Mouse (Mus musculus) liver, embryonic 12.5 days (tissue): ENCODE results near the gene Arhgap27. TPM values are rescaled to one million over a fixed set of nuclear protein-coding genes. Genes with fewer than 3 reads are reported as not detected.
"Not testable (repeated sequence)": the region's sequence is repeated elsewhere in the genome, so short reads cannot be mapped to it uniquely, and the experiment has no call there.

Experiments used
- ATAC-seq: fragments of 200-750 bp; cut with Nextera tagmentation; 2 replicates; pipeline ENCODE4 v1.8.0; 2017; ENCODE audit warnings: moderate number of reproducible peaks, mild to moderate bottlenecking, moderate library complexity
- H3K27ac ChIP-seq: fragments of 300-500 bp; sonication (generic); 2 replicates; pipeline ENCODE4 v1.5.1; 2016; ENCODE audit warnings: mild to moderate bottlenecking
- H3K27me3 ChIP-seq: fragments of 300-500 bp; sonication (generic); replicated peaks from 2 replicates; pipeline ENCODE4 v1.6.1; 2016; ENCODE audit warnings: mild to moderate bottlenecking, moderate library complexity
- H3K36me3 ChIP-seq: fragments of 300-500 bp; sonication (generic); 2 replicates; pipeline ENCODE4 v1.6.1; 2016; ENCODE audit warnings: mild to moderate bottlenecking, moderate library complexity
- H3K4me1 ChIP-seq: fragments of 300-500 bp; sonication (generic); 2 replicates; pipeline ENCODE4 v1.6.1; 2016
- H3K4me2 ChIP-seq: fragments of 300-500 bp; sonication (generic); 2 replicates; pipeline ENCODE4 v1.6.1; 2016; ENCODE audit warnings: mild to moderate bottlenecking, moderate library complexity
- H3K4me3 ChIP-seq: fragments of 300-500 bp; sonication (generic); 2 replicates; pipeline ENCODE4 v1.5.1; 2016; ENCODE audit warnings: mild to moderate bottlenecking, moderate library complexity
- H3K9ac ChIP-seq: fragments of 300-500 bp; sonication (generic); 2 replicates; pipeline ENCODE4 v1.6.1; 2016; ENCODE audit warnings: mild to moderate bottlenecking, moderate library complexity
- H3K9me3 ChIP-seq: fragments of 300-500 bp; sonication (generic); replicated peaks from 2 replicates; pipeline ENCODE4 v1.6.1; 2016; ENCODE audit warnings: mild to moderate bottlenecking, moderate library complexity
- WGBS: fragments of 180-500 bp; shearing (Covaris S2); methylation state at CpG from one replicate; pipeline ENCODE4 v1.1.7; 2016; ENCODE audit not compliant: insufficient replicate concordance; 5-methylcytosine and 5-hydroxymethylcytosine counted together
- polyA plus RNA-seq: library from polyadenylated mRNA; unstranded; fragments of >200 nt; fragmentation: Nextera tagmentation; extraction: Ambion mirVana; gene quantifications from 2 replicates; pipeline ENCODE4 v1.2.1, GENCODE M21; 2016

Arhgap27 gene
- polyA plus RNA-seq, 1 experiment from 2014 or later = 4.0 TPM

GRCm38 (mm10) chr11:103311960-103312611 lies 51.4 kb downstream of the Arhgap27 start:
- Histone ChIP-seq H3K4me2 (peak overlapping the region; percentile 46), H3K9ac (0 out of 2 replicates have a peak overlapping the region, but pooled peaks have one; percentile 17), H3K27ac (peak overlapping the region; percentile 9; the same call in 1 of the 2 replicates), H3K36me3 (no peaks in the 10 kb centered on the region), H3K4me3 (peak overlapping the region; percentile 16; the same call in 1 of the 2 replicates), H3K27me3 (peaks cover 22% of the 10 kb centered on the region), H3K4me1 (no peaks in the 10 kb centered on the region; the same call in 1 of the 2 replicates), H3K9me3 (no peaks in the 10 kb centered on the region)
- no peak for ATAC-seq
- WGBS = 11% methylated on average over 30 of the region's 30 CpGs

- Histone ChIP-seq H3K36me3 (no peaks in the 10 kb centered on the region), H3K9me3 (no peaks in the 10 kb centered on the region), H3K4me2 (no peak overlapping the region), H3K4me3 (no peak overlapping the region), H3K9ac (no peak overlapping the region), H3K27me3 (peaks cover 28% of the 10 kb centered on the region), H3K4me1 (no peaks in the 10 kb centered on the region; the same call in 1 of the 2 replicates), H3K27ac (no peak overlapping the region)
- ATAC-seq = no peak
- WGBS = 32% methylated on average over 10 of the region's 10 CpGs
These were observed 53.4 kb downstream of the Arhgap27 start for GRCm38 (mm10) chr11:103309956-103310574.

- Histone ChIP-seq H3K4me3 (no peak overlapping the region), H3K27me3 (peaks cover 29% of the 10 kb centered on the region), H3K4me1 (no peaks in the 10 kb centered on the region; the same call in 1 of the 2 replicates), H3K36me3 (no peaks in the 10 kb centered on the region), H3K9ac (no peak overlapping the region), H3K9me3 (no peaks in the 10 kb centered on the region), H3K27ac (no peak overlapping the region), H3K4me2 (no peak overlapping the region)
- 55% methylated on average over 8 of the region's 8 CpGs for WGBS
- ATAC-seq = no peak
These were observed 55.6 kb downstream of the Arhgap27 start for GRCm38 (mm10) chr11:103307910-103308309.

- WGBS = 39% methylated on average over 9 of the region's 9 CpGs
- Histone ChIP-seq H3K4me1 (no peaks in the 10 kb centered on the region; the same call in 1 of the 2 replicates), H3K4me3 (no peak overlapping the region), H3K36me3 (no peaks in the 10 kb centered on the region), H3K27me3 (peaks cover 16% of the 10 kb centered on the region; the same call in 1 of the 2 replicates), H3K4me2 (no peak overlapping the region), H3K27ac (no peak overlapping the region), H3K9ac (no peak overlapping the region), H3K9me3 (no peaks in the 10 kb centered on the region)
- ATAC-seq = no peak
These were observed 59.0 kb downstream of the Arhgap27 start for GRCm38 (mm10) chr11:103304525-103304924.

GRCm38 (mm10) chr11:103294772-103295171 lies 68.7 kb downstream of the Arhgap27 start:
- Histone ChIP-seq H3K9me3 (no peaks in the 10 kb centered on the region), H3K9ac (no peak overlapping the region), H3K4me3 (no peak overlapping the region), H3K36me3 (no peaks in the 10 kb centered on the region), H3K4me1 (peaks cover 19% of the 10 kb centered on the region), H3K27me3 (0 out of 2 replicates have a peak, but pooled peaks cover 11% of the 10 kb centered on the region), H3K4me2 (no peak overlapping the region), H3K27ac (no peak overlapping the region)
- no peak for ATAC-seq
- 73% methylated on average over 7 of the region's 7 CpGs for WGBS

GRCm38 (mm10) chr11:103294066-103294465 lies 69.4 kb downstream of the Arhgap27 start:
- Histone ChIP-seq H3K4me3 (no peak overlapping the region), H3K9ac (no peak overlapping the region), H3K27ac (no peak overlapping the region), H3K36me3 (no peaks in the 10 kb centered on the region), H3K27me3 (0 out of 2 replicates have a peak, but pooled peaks cover 11% of the 10 kb centered on the region), H3K4me2 (no peak overlapping the region), H3K9me3 (no peaks in the 10 kb centered on the region), H3K4me1 (peaks cover 26% of the 10 kb centered on the region)
- WGBS = 67% methylated on average over 6 of the region's 6 CpGs
- no peak for ATAC-seq

- ATAC-seq = no peak
- no peaks in the 10 kb centered on the region for H3K36me3 ChIP-seq
- no peak overlapping the region for H3K27ac ChIP-seq
- H3K9me3 ChIP-seq = no peaks in the 10 kb centered on the region
- 69% methylated on average over 5 of the region's 5 CpGs for WGBS
- no peak overlapping the region for H3K4me2 ChIP-seq
- peaks cover 33% of the 10 kb centered on the region for H3K4me1 ChIP-seq
- 0 out of 2 replicates have a peak, but pooled peaks cover 11% of the 10 kb centered on the region for H3K27me3 ChIP-seq
- no peak overlapping the region for H3K9ac ChIP-seq
- no peak overlapping the region for H3K4me3 ChIP-seq
These were observed 70.6 kb downstream of the Arhgap27 start for GRCm38 (mm10) chr11:103292890-103293287.

GRCm38 (mm10) chr11:103292152-103292889 lies 71.2 kb downstream of the Arhgap27 start:
- Histone ChIP-seq H3K27me3 (0 out of 2 replicates have a peak, but pooled peaks cover 11% of the 10 kb centered on the region), H3K4me1 (peaks cover 33% of the 10 kb centered on the region), H3K9ac (no peak overlapping the region), H3K27ac (no peak overlapping the region), H3K4me2 (no peak overlapping the region), H3K36me3 (no peaks in the 10 kb centered on the region), H3K4me3 (no peak overlapping the region), H3K9me3 (no peaks in the 10 kb centered on the region)
- no peak for ATAC-seq
- WGBS = 18% methylated on average over 14 of the region's 14 CpGs

- H3K9me3 ChIP-seq, H3K4me2 ChIP-seq, ATAC-seq, H3K4me3 ChIP-seq, H3K9ac ChIP-seq, H3K36me3 ChIP-seq, H3K27ac ChIP-seq: not testable (repeated sequence)
- WGBS = 68% methylated on average over 7 of the region's 7 CpGs
- H3K27me3 ChIP-seq = 0 out of 2 replicates have a peak, but pooled peaks cover 11% of the 10 kb centered on the region
- H3K4me1 ChIP-seq = peaks cover 33% of the 10 kb centered on the region
These were observed 72.7 kb downstream of the Arhgap27 start for GRCm38 (mm10) chr11:103290841-103291240.

GRCm38 (mm10) chr11:103288291-103288963 lies 75.1 kb downstream of the Arhgap27 start:
- no peak overlapping the region for H3K4me2 ChIP-seq
- peaks cover 33% of the 10 kb centered on the region for H3K4me1 ChIP-seq
- H3K36me3 ChIP-seq = no peaks in the 10 kb centered on the region
- 57% methylated on average over 16 of the region's 16 CpGs for WGBS
- no peaks in the 10 kb centered on the region for H3K9me3 ChIP-seq
- 0 out of 2 replicates have a peak, but pooled peaks cover 17% of the 10 kb centered on the region for H3K27me3 ChIP-seq
- no peak overlapping the region for H3K4me3 ChIP-seq
- H3K27ac ChIP-seq = no peak overlapping the region
- H3K9ac ChIP-seq = no peak overlapping the region
- no peak for ATAC-seq

GRCm38 (mm10) chr11:103286910-103287309 lies 76.6 kb downstream of the Arhgap27 start:
- Histone ChIP-seq H3K27me3 (peaks cover 27% of the 10 kb centered on the region; the same call in 1 of the 2 replicates), H3K4me1 (peaks cover 24% of the 10 kb centered on the region), H3K9me3 (no peaks in the 10 kb centered on the region), H3K4me2 (no peak overlapping the region), H3K27ac (no peak overlapping the region), H3K36me3 (no peaks in the 10 kb centered on the region), H3K4me3 (no peak overlapping the region), H3K9ac (no peak overlapping the region)
- 83% methylated on average over 5 of the region's 5 CpGs for WGBS
- no peak for ATAC-seq
